Mouse (Mus musculus) adrenal gland, postnatal 4 days (tissue): Measurements from ENCODE around the gene Gm20807. TPM values are rescaled to one million over a fixed set of nuclear protein-coding genes. Genes with fewer than 3 reads are reported as not detected.
"Not testable (repeated sequence)": the region's sequence is repeated elsewhere in the genome, so short reads cannot be mapped to it uniquely, and the experiment has no call there.

Experiments used
- DNase-seq, 2 experiments: peaks; one replicate each; pipeline ENCODE4 v3.0.0; 2021 to 2022; ENCODE audit warnings: low spot score in 2 of 2, mixed read lengths in 2 of 2
- long read RNA-seq, 2 experiments: library from polyadenylated mRNA; stranded (forward); transcript quantifications; one replicate each; pipeline ENCODE4 v2.0.0; 2021
- total RNA-seq, 2 experiments: library from RNA; stranded (reverse); gene quantifications; 2 replicates each; pipeline ENCODE4 v1.2.3; 2021

Gene Gm20807
- not detected for total RNA-seq
- long read RNA-seq, experiment 1: 0 reads
- long read RNA-seq, experiment 2: 0 reads

DNA sequence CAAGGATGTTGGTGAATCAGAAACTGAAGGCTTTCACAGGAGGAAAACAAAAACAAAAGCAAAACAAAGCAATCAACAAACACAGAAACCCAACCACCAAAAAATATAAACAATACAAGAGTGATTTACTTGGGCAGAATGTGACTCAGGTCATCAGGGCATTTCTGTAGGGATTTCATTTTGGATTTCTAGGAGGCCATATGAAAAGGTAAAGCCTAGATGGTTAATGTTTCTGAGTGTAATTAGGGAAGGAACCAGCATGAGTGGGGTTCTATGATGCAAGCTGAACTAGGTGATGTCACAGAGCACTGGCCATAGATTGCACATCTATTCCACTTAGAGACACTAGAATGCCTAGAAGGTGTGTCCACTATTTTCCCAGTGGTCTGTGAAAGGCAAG, at the start of gene Gm20807:
Gene Gm20807 (plus strand): TSS at position 301 of the 400 bp plus-strand sequence.
- DNase-seq: not testable (repeated sequence)

Other genes with a start within 250 kb of the Gm20807 start
- not detected for gene Gm21891, start 90.6 kb downstream of the Gm20807 start, total RNA-seq
- not detected for gene Gm21425, start 119.1 kb downstream of the Gm20807 start, total RNA-seq
- gene Gm21828, start 181.0 kb downstream of the Gm20807 start, total RNA-seq: not detected
- not detected for gene Gm21440, start 209.5 kb downstream of the Gm20807 start, total RNA-seq
- not detected for gene Gm21454, start 209.6 kb downstream of the Gm20807 start, total RNA-seq